Mouse (Mus musculus) urinary bladder, adult 2 months (tissue): Measurements from ENCODE around the gene Ifna13. TPM values are rescaled to one million over a fixed set of nuclear protein-coding genes. Genes with fewer than 3 reads are reported as not detected.
A peak's percentile ranks its signal among the peaks of the same experiment; 100 is the strongest.

Experiments
- DNase-seq: peaks from one replicate; pipeline ENCODE4 v3.0.0; 2022; ENCODE audit warnings: low spot score
- polyA plus RNA-seq: library from polyadenylated mRNA; depleted of rRNA; stranded (reverse); fragments of >200 nt; gene quantifications from 2 replicates; pipeline ENCODE4 v1.2.3, GENCODE M21; 2012; rRNA removed

Ifna13 gene
- polyA plus RNA-seq: not detected in 2 replicates

GRCm38 (mm10) chr4:88644359-88644758 lies at the start of gene Ifna13:
TSS of gene Ifna13 (minus strand) at chr4:88644459.
- no peak for DNase-seq

- DNase-seq: no peak
Measured at GRCm38 (mm10) chr4:88693392-88693791, 49.1 kb upstream of the Ifna13 start.

- no peak for DNase-seq
Measured at GRCm38 (mm10) chr4:88692537-88692936, 48.3 kb upstream of the Ifna13 start.

GRCm38 (mm10) chr4:88691259-88691658 lies 47.0 kb upstream of the Ifna13 start, which contains the start of gene Ifnab:
TSS of gene Ifnab (minus strand) at chr4:88691359.
- no peak for DNase-seq

GRCm38 (mm10) chr4:88683812-88684211 lies 39.6 kb upstream of the Ifna13 start, which contains the start of gene Ifna2:
TSS of gene Ifna2 (minus strand) at chr4:88683912.
- no peak for DNase-seq

DNA sequence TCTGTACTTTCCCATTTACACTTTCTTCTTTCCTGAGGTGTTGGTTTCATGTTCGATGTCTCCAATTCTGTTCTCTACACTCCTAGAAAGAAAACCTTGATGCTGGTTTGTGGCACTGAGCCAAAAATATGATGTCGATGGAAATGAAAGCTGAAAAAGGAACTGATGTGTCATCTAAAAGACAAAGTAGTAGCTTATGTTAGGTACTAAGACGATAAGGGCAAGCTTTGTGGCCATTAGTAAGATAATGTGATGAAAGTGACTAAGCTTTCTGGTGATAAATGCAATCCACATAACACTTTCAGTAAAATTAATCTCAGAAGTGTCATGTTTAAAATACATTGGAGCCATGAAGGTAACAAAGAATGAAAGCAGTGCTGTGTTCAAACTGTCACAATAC lies 37.1 kb upstream of the Ifna13 start:
- DNase-seq: no peak

GRCm38 (mm10) chr4:88680362-88680761 lies 36.1 kb upstream of the Ifna13 start:
- DNase-seq: no peak

GRCm38 (mm10) chr4:88676824-88677223 lies 32.6 kb upstream of the Ifna13 start, which contains the start of gene Ifna16:
TSS of gene Ifna16 (minus strand) at chr4:88676924.
- no peak for DNase-seq

DNA sequence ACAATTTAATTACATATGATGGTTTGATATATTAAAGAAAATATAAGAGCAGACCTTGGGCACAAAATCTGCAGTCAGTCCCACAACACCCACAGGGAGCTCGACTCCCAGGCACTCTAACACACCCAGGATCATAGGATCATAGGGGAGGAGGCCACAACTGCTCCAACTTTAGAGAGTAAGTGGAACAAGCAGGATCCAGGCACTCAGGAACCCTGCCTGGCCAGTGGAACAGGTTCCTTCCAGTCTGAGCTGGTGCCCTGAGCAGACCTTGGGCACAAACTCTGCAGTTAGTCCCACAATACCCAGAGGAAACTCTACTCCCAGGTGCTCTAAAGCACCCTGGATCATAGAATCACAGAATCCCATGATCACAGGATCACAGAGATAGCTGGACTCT lies 11.2 kb upstream of the Ifna13 start:
- no peak for DNase-seq

DNA sequence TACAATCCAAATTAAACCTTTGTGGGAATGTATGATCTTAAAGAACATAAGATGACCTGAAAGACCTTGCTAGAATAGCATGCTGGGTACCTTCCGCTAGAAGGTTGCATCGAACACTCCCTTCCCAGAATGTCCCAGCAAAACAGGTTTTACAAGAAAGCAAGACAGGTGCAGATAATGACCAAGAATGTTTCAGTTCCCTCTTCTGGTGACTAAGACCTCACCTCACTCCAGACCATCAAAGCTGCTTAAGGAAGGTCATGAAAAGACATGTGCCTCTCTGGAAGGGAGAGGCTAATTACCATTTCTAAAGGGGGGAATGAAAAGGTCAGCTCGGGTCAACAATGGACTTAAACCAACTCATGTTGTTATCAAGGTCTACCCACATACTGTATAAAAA lies 9.4 kb upstream of the Ifna13 start:
- DNase-seq: no peak

GRCm38 (mm10) chr4:88642526-88642925 lies 1.7 kb downstream of the Ifna13 start:
- no peak for DNase-seq

- DNase-seq: peak; percentile 85
Measured at GRCm38 (mm10) chr4:88641077-88641831, 3.0 kb downstream of the Ifna13 start.

- DNase-seq: no peak
Measured at GRCm38 (mm10) chr4:88640704-88641076, 3.6 kb downstream of the Ifna13 start.

GRCm38 (mm10) chr4:88634311-88634710 lies 9.9 kb downstream of the Ifna13 start, which contains the start of gene C87499:
TSS of gene C87499 (minus strand) at chr4:88634411.
- DNase-seq: no peak

DNA sequence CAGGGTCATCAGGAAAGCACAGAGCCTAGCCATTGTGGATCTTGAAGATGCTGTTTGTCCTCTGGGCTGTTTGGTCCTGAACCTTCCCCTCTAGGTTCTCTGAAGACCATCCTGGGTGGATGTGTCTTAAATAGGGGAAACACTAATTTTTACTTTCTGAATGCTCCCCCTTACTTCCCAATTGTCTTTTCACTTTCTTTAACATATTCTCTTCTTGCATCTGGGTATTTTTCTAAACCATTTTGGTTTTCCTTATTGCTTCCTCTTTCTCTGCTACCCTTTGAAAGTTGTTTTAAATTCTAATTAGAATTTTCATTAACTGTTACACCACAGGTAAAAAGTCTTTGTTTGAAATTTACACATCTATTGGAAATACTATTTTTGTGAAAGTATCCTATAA lies 41.0 kb downstream of the Ifna13 start, which contains the start of gene Ifna12:
Gene Ifna12, minus strand, starts transcription at position 101 of the 400 bp plus-strand sequence.
- no peak for DNase-seq

Other genes starting within 250 kb of the Ifna13 start
- 13.1 and 15.5 TPM in 2 replicates for gene Hacd4, start 205.5 kb downstream of the Ifna13 start, polyA plus RNA-seq
- gene Ifnb1, start 121.7 kb downstream of the Ifna13 start, polyA plus RNA-seq: not detected in 2 replicates
- not detected in 2 replicates for gene Ifna15, start 86.2 kb downstream of the Ifna13 start, polyA plus RNA-seq
- not detected in 2 replicates for gene Ifna14, start 72.7 kb downstream of the Ifna13 start, polyA plus RNA-seq
- gene Ifna9, start 52.1 kb downstream of the Ifna13 start, polyA plus RNA-seq: not detected in 2 replicates
- gene Ifna12, start 41.1 kb downstream of the Ifna13 start, polyA plus RNA-seq: not detected in 2 replicates
- not detected in 2 replicates for gene C87499, start 10.0 kb downstream of the Ifna13 start, polyA plus RNA-seq
- gene Ifna16, start 32.5 kb upstream of the Ifna13 start, polyA plus RNA-seq: not detected in 2 replicates
- gene Ifna2, start 39.5 kb upstream of the Ifna13 start, polyA plus RNA-seq: not detected in 2 replicates
- not detected in 2 replicates for gene Ifnab, start 46.9 kb upstream of the Ifna13 start, polyA plus RNA-seq
- gene Gm26566, start 77.3 kb upstream of the Ifna13 start, polyA plus RNA-seq: 0.25 and 0.66 TPM in 2 replicates
- gene Klhl9, start 78.0 kb upstream of the Ifna13 start, polyA plus RNA-seq: 40.0 and 42.0 TPM in 2 replicates
- not detected in 2 replicates for gene Gm13271, start 110.4 kb upstream of the Ifna13 start, polyA plus RNA-seq
- 0.04 and 0.10 TPM in 2 replicates for gene Gm13283, start 115.7 kb upstream of the Ifna13 start, polyA plus RNA-seq
- 0.07 TPM in 1 of 2 replicates, not detected in the other for gene Gm13290, start 129.4 kb upstream of the Ifna13 start, polyA plus RNA-seq
- not detected in 2 replicates for gene Gm13289, start 132.5 kb upstream of the Ifna13 start, polyA plus RNA-seq
- gene Gm13272, start 135.4 kb upstream of the Ifna13 start, polyA plus RNA-seq: not detected in 2 replicates
- 0.12 TPM in 1 of 2 replicates, not detected in the other for gene Ifnz, start 137.7 kb upstream of the Ifna13 start, polyA plus RNA-seq
- gene Gm13276, start 141.2 kb upstream of the Ifna13 start, polyA plus RNA-seq: not detected in 2 replicates
- not detected in 2 replicates for gene Gm13277, start 144.2 kb upstream of the Ifna13 start, polyA plus RNA-seq
- gene Gm13278, start 147.1 kb upstream of the Ifna13 start, polyA plus RNA-seq: not detected in 2 replicates
- gene Gm13275, start 150.0 kb upstream of the Ifna13 start, polyA plus RNA-seq: not detected in 2 replicates
- not detected in 2 replicates for gene Gm13279, start 152.9 kb upstream of the Ifna13 start, polyA plus RNA-seq
- gene Gm13285, start 155.2 kb upstream of the Ifna13 start, polyA plus RNA-seq: 0.07 TPM in 1 of 2 replicates, not detected in the other
- gene Gm13287, start 158.8 kb upstream of the Ifna13 start, polyA plus RNA-seq: 0.15 TPM in 1 of 2 replicates, not detected in the other
- gene Gm13288, start 161.1 kb upstream of the Ifna13 start, polyA plus RNA-seq: 0.01 TPM in 1 of 2 replicates, not detected in the other
- gene Ifna7, start 171.8 kb upstream of the Ifna13 start, polyA plus RNA-seq: not detected in 2 replicates
- not detected in 2 replicates for gene Ifna11, start 175.5 kb upstream of the Ifna13 start, polyA plus RNA-seq
- gene Ifna6, start 183.0 kb upstream of the Ifna13 start, polyA plus RNA-seq: not detected in 2 replicates
- not detected in 2 replicates for gene Ifna5, start 191.1 kb upstream of the Ifna13 start, polyA plus RNA-seq
- gene Ifna4, start 197.4 kb upstream of the Ifna13 start, polyA plus RNA-seq: not detected in 2 replicates
- not detected in 2 replicates for gene Ifna1, start 205.6 kb upstream of the Ifna13 start, polyA plus RNA-seq
- gene Ifne, start 235.7 kb upstream of the Ifna13 start, polyA plus RNA-seq: 0.48 and 0.80 TPM in 2 replicates